Mouse (Mus musculus) mesoderm, embryonic 11.5 days (tissue): ENCODE results near the gene Olfr1233.

Source experiments
- DNase-seq: peaks from one replicate; pipeline ENCODE4 v3.0.0-alpha.2; 2012; ENCODE audit warnings: low read depth, low spot score

Olfr1233 gene

DNA sequence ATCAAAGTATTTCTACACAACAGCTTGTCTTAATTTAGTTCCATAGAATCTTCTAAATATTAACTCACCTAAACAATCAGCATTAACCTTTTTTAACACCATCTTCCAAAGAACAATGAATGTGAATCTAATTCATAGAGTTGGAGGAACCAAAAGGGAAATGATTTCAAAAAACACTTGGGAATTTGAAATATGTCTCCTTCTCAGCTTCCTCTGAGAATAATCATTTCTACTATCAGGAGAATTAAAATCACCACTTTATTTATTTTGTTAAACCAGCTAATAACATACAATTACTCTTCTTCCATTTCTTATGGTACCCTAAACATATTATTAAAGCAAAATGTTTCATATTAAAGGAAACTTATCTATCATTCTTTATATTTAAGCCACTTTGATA, at the start of gene Olfr1233:
Gene Olfr1233, minus strand, starts transcription at position 101 of the 400 bp plus-strand sequence.
- DNase-seq: no peak

DNA sequence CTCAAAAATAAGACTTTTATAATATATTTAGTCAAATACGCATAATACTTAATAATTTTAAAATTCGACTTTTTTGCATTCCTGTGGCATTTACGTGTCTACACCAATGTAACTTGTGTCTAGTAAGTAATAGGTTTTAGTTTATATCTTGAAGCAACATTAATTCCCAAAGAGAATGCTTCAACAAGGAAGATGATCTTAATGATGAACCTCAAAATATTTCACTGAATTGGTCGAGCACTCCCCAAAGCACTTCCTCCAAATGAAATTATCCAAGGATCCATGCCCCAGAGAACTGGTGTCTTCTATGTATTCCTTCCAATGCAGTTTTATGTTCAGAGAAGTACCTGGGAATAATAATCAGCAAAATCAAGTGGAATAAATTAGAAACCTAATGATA, 22.6 kb upstream of the Olfr1233 start, which contains the start of gene Olfr1234:
Gene Olfr1234, minus strand, starts transcription at position 101 of the 400 bp plus-strand sequence.
- DNase-seq: no peak

DNA sequence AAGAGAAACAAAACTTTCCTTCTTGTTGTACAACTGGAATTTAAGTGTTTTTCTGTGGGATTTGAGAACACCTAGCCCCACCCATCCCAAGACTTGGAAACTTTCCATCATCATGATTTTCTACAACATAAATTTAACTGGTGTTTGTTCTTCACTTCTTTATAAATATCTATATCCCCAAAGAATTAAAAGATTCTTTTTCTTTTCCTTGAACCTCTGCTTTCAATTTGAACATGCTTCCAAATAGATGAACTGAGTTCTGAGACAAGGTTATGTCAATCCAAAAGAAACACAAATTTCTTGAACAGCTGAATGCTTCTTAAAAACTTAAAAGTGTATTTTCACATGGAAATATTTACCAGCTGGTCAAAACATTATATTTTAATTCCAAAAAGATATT, 12.6 kb downstream of the Olfr1233 start, which contains the start of gene Olfr1232:
Gene Olfr1232, minus strand, starts transcription at position 101 of the 400 bp plus-strand sequence.
- DNase-seq: no peak

DNA sequence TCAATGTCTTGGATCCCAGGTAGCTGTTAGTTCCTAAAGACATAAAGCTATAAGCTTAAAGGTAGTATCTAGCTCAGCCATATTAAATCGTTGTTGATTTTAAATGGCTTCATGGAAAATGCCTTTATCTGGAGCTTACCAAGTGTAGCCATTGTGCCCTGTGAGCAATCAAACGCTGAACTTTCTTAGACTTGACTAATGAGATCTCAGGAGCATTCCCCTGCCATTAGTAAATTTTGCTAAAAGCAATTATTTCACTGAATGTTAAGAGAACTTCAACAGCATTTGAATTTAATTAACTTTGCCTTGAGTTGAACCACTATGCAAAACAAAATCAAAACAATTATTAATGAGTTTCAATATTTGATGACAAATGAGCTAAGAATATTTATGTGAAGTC, 35.2 kb downstream of the Olfr1233 start, which contains the start of gene Olfr1231:
Gene Olfr1231, minus strand, starts transcription at position 101 of the 400 bp plus-strand sequence.
- DNase-seq: no peak

DNA sequence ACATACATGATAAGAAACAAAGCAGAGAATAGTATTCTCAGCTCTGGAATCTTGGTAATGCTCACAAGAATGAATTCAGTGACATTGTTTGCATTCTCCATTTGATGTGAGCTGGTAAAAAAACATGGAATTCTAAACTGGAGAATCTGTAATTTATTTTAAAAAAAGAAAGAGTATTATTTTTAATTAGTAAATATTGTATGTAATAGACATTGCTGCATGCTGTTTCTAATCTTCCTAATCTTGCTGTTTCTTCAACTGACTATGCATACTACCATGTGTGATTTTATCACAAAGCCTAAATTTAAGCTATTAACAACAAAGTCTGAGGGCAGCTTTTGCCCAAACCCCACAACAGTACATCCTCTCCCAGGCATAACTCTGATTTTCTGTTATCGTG, 45.0 kb downstream of the Olfr1233 start, which contains the start of gene Olfr1230:
Gene Olfr1230, minus strand, starts transcription at position 101 of the 400 bp plus-strand sequence.
- no peak for DNase-seq

- DNase-seq: no peak
Observed at GRCm38 (mm10) chr2:89287914-89288313, 54.3 kb downstream of the Olfr1233 start, which contains the start of gene Olfr1229. TSS of gene Olfr1229 (minus strand) at chr2:89288014.
